Mouse (Mus musculus) embryonic facial prominence, embryonic 11.5 days (tissue): ENCODE data around the gene Muc2. TPM values are rescaled to one million over a fixed set of nuclear protein-coding genes. Genes with fewer than 3 reads are reported as not detected.

ENCODE experiments used
- ATAC-seq: fragments of 200-750 bp; cut with Nextera tagmentation; replicated peaks from 2 replicates; pipeline ENCODE4 v1.8.0; 2017; ENCODE audit warnings: low read depth; ENCODE audit not compliant: insufficient number of reproducible peaks, low FRiP score, low TSS enrichment
- DNase-seq: peaks from one replicate; pipeline ENCODE4 v3.0.0-alpha.2; 2015; ENCODE audit warnings: low spot score
- H3K27ac ChIP-seq: fragments of 300-500 bp; sonication (generic); replicated peaks from 2 replicates; pipeline ENCODE4 v1.5.1; 2014; ENCODE audit warnings: mild to moderate bottlenecking, low read depth, low read length, control low read depth
- H3K27me3 ChIP-seq: fragments of 300-500 bp; sonication (generic); 2 replicates; pipeline ENCODE4 v1.6.1; 2014; ENCODE audit warnings: mild to moderate bottlenecking, low read length, moderate library complexity, mixed read lengths; ENCODE audit not compliant: control insufficient read depth, insufficient read depth
- H3K36me3 ChIP-seq: fragments of 300-500 bp; sonication (generic); replicated peaks from 2 replicates; pipeline ENCODE4 v1.6.1; 2014; ENCODE audit warnings: low read depth, mild to moderate bottlenecking, low read length, moderate library complexity, mixed read lengths; ENCODE audit not compliant: control insufficient read depth, insufficient read depth
- H3K4me1 ChIP-seq: fragments of 300-500 bp; sonication (generic); 2 replicates; pipeline ENCODE4 v1.6.1; 2014; ENCODE audit warnings: low read length, mixed read lengths; ENCODE audit not compliant: control insufficient read depth, insufficient read depth
- H3K4me2 ChIP-seq: fragments of 300-500 bp; sonication (generic); 2 replicates; pipeline ENCODE4 v1.6.1; 2014; ENCODE audit warnings: low read depth, mild to moderate bottlenecking, control low read depth, low read length, moderate library complexity
- H3K4me3 ChIP-seq: fragments of 300-500 bp; sonication (generic); 2 replicates; pipeline ENCODE4 v1.5.1; 2014; ENCODE audit warnings: low read depth, low read length, control low read depth
- H3K9ac ChIP-seq: fragments of 300-500 bp; sonication (generic); replicated peaks from 2 replicates; pipeline ENCODE4 v1.6.1; 2014; ENCODE audit warnings: mild to moderate bottlenecking, control low read depth, low read length
- H3K9me3 ChIP-seq: fragments of 300-500 bp; sonication (generic); replicated peaks from 2 replicates; pipeline ENCODE4 v1.6.1; 2016; ENCODE audit warnings: mild to moderate bottlenecking, low read length, inconsistent platforms, mixed read lengths; ENCODE audit not compliant: control insufficient read depth
- WGBS: fragments of 180-500 bp; shearing (Covaris S2); extraction: QIAGEN DNeasy Blood & Tissue Kit; methylation state at CpG from one replicate; pipeline ENCODE4 v1.1.7; 2014; 5-methylcytosine and 5-hydroxymethylcytosine counted together
- polyA plus RNA-seq: library from polyadenylated mRNA; unstranded; fragments of >200 nt; fragmentation: Nextera tagmentation; extraction: Ambion mirVana; gene quantifications from 2 replicates; pipeline ENCODE4 v1.2.1, GENCODE M21; 2014

Muc2 gene
- polyA plus RNA-seq, 1 experiment from 2014 or later, result not detected

- no peak overlapping the region for H3K4me2 ChIP-seq
- H3K4me1 ChIP-seq, result no peaks in the 10 kb centered on the region; the same call in 1 of the 2 replicates
- no peak overlapping the region for H3K4me3 ChIP-seq
- no peak overlapping the region for H3K9ac ChIP-seq
- no peaks in the 10 kb centered on the region for H3K36me3 ChIP-seq
- ATAC-seq (no peak), DNase-seq (no peak)
- no peaks in the 10 kb centered on the region for H3K9me3 ChIP-seq
- WGBS, result 78% methylated on average over 5 of the region's 5 CpGs
- no peaks in the 10 kb centered on the region for H3K27me3 ChIP-seq
- H3K27ac ChIP-seq, result no peak overlapping the region
Measured at GRCm38 (mm10) chr7:141694274-141694639, 4.1 kb downstream of the Muc2 start.

- 83% methylated on average over 13 of the region's 13 CpGs for WGBS
- Histone ChIP-seq H3K27me3 (no peaks in the 10 kb centered on the region), H3K36me3 (no peaks in the 10 kb centered on the region), H3K4me2 (no peak overlapping the region), H3K9ac (no peak overlapping the region), H3K4me1 (no peaks in the 10 kb centered on the region), H3K4me3 (no peak overlapping the region), H3K9me3 (no peaks in the 10 kb centered on the region), H3K27ac (no peak overlapping the region)
- ATAC-seq, result no peak
- no peak for DNase-seq
Measured at GRCm38 (mm10) chr7:141696538-141696937, 6.4 kb downstream of the Muc2 start.

GRCm38 (mm10) chr7:141699556-141700220, 9.5 kb downstream of the Muc2 start:
- DNase-seq (no peak), ATAC-seq (no peak)
- no peaks in the 10 kb centered on the region for H3K4me1 ChIP-seq
- H3K9me3 ChIP-seq, result no peaks in the 10 kb centered on the region
- no peaks in the 10 kb centered on the region for H3K36me3 ChIP-seq
- no peak overlapping the region for H3K4me3 ChIP-seq
- no peak overlapping the region for H3K27ac ChIP-seq
- WGBS, result 82% methylated on average over 8 of the region's 8 CpGs
- no peaks in the 10 kb centered on the region for H3K27me3 ChIP-seq
- H3K4me2 ChIP-seq, result no peak overlapping the region
- no peak overlapping the region for H3K9ac ChIP-seq

- Histone ChIP-seq H3K27me3 (no peaks in the 10 kb centered on the region), H3K36me3 (no peaks in the 10 kb centered on the region), H3K9ac (no peak overlapping the region), H3K9me3 (no peaks in the 10 kb centered on the region), H3K4me3 (no peak overlapping the region), H3K4me2 (no peak overlapping the region), H3K27ac (no peak overlapping the region), H3K4me1 (no peaks in the 10 kb centered on the region)
- DNase-seq, result no peak
- ATAC-seq, result no peak
- 84% methylated on average over 7 of the region's 7 CpGs for WGBS
Measured at GRCm38 (mm10) chr7:141747451-141748100, 57.4 kb downstream of the Muc2 start.

- ATAC-seq (no peak), DNase-seq (no peak)
- Histone ChIP-seq H3K4me1 (no peaks in the 10 kb centered on the region), H3K9ac (no peak overlapping the region), H3K27me3 (no peaks in the 10 kb centered on the region), H3K4me3 (no peak overlapping the region), H3K36me3 (no peaks in the 10 kb centered on the region), H3K27ac (no peak overlapping the region), H3K9me3 (no peaks in the 10 kb centered on the region), H3K4me2 (no peak overlapping the region)
- 79% methylated on average over 6 of the region's 6 CpGs for WGBS
Measured at GRCm38 (mm10) chr7:141752513-141752912, 62.4 kb downstream of the Muc2 start.

- H3K27ac ChIP-seq, result no peak overlapping the region
- 52% methylated on average over 4 of the region's 4 CpGs for WGBS
- no peaks in the 10 kb centered on the region for H3K36me3 ChIP-seq
- ATAC-seq (0 out of 2 replicates have a peak, but pooled peaks have one; percentile 44), DNase-seq (peak; percentile 78)
- no peaks in the 10 kb centered on the region for H3K4me1 ChIP-seq
- no peak overlapping the region for H3K4me2 ChIP-seq
- no peaks in the 10 kb centered on the region for H3K9me3 ChIP-seq
- H3K4me3 ChIP-seq, result no peak overlapping the region
- H3K9ac ChIP-seq, result no peak overlapping the region
- no peaks in the 10 kb centered on the region for H3K27me3 ChIP-seq
Measured at GRCm38 (mm10) chr7:141755831-141756230, 65.7 kb downstream of the Muc2 start.

- H3K36me3 ChIP-seq, result no peaks in the 10 kb centered on the region
- H3K9ac ChIP-seq, result no peak overlapping the region
- ATAC-seq (no peak), DNase-seq (no peak)
- no peak overlapping the region for H3K4me2 ChIP-seq
- no peak overlapping the region for H3K4me3 ChIP-seq
- H3K9me3 ChIP-seq, result no peaks in the 10 kb centered on the region
- no peaks in the 10 kb centered on the region for H3K4me1 ChIP-seq
- 71% methylated on average over 4 of the region's 4 CpGs for WGBS
- no peak overlapping the region for H3K27ac ChIP-seq
- no peaks in the 10 kb centered on the region for H3K27me3 ChIP-seq
Measured at GRCm38 (mm10) chr7:141758291-141758690, 68.2 kb downstream of the Muc2 start.

- H3K36me3 ChIP-seq, result no peaks in the 10 kb centered on the region
- H3K4me2 ChIP-seq, result no peak overlapping the region
- DNase-seq, result no peak
- ATAC-seq, result no peak
- 79% methylated on average over 3 of the region's 3 CpGs for WGBS
- H3K27ac ChIP-seq, result no peak overlapping the region
- H3K9me3 ChIP-seq, result no peaks in the 10 kb centered on the region
- no peaks in the 10 kb centered on the region for H3K27me3 ChIP-seq
- no peak overlapping the region for H3K9ac ChIP-seq
- 0 out of 2 replicates have a peak, but pooled peaks cover 2% of the 10 kb centered on the region for H3K4me1 ChIP-seq
- no peak overlapping the region for H3K4me3 ChIP-seq
Measured at GRCm38 (mm10) chr7:141770521-141770920, 80.4 kb downstream of the Muc2 start.
